Mouse (Mus musculus) G1E (cell line): ENCODE results near the gene Bace2.
A peak's percentile ranks its signal among the peaks of the same experiment; 100 is the strongest.

Experiments used
- CTCF ChIP-seq: IDR thresholded peaks from 2 replicates; pipeline ENCODE4 v1.5.1; 2012; ENCODE audit warnings: low read depth, low read length, inconsistent platforms, mixed read lengths
- GATA1 ChIP-seq: IDR thresholded peaks from 2 replicates; pipeline ENCODE4 v1.6.1; 2012; ENCODE audit warnings: borderline replicate concordance, low read length, inconsistent platforms, mixed read lengths

GRCm38 (mm10) chr16:97312960-97313686 is 43.4 kb upstream of the Bace2 start:
- TF ChIP-seq GATA1 (no peak), CTCF (peak; percentile 31; the same call in 1 of the 2 replicates)
